Mouse (Mus musculus): ENCODE measurements around the gene Tbxas1. TPM values are rescaled to one million over a fixed set of nuclear protein-coding genes. Genes with fewer than 3 reads are reported as not detected.

The Tbxas1 gene
- polyA plus RNA-seq, 1 experiment from 2014 or later, result 1.7 TPM

- Histone ChIP-seq H3K4me3 (ENCODE audit: low read depth, low read length) (no peak overlapping the region), H3K4me2 (no peak overlapping the region), H3K36me3 (ENCODE audit: control insufficient read depth, insufficient read depth, low read length) (no peaks in the 10 kb centered on the region), H3K27ac (ENCODE audit: low read depth, low read length) (no peak overlapping the region), H3K27me3 (ENCODE audit: control insufficient read depth, insufficient read depth, low read length) (no peaks in the 10 kb centered on the region), H3K9me3 (replicated peaks; ENCODE audit: control insufficient read depth, low read length) (no peaks in the 10 kb centered on the region), H3K9ac (ENCODE audit: low read depth, low read length) (no peak overlapping the region), H3K4me1 (ENCODE audit: control insufficient read depth, insufficient read depth, low read length) (peaks cover 5% of the 10 kb centered on the region)
- 53% methylated on average over 2 of the region's 2 CpGs for WGBS (ENCODE audit: insufficient replicate concordance)
- ATAC-seq (replicated peaks; ENCODE audit: insufficient number of reproducible peaks, low FRiP score, low TSS enrichment), result no peak
Observed at GRCm38 (mm10) chr6:38892017-38892416, 16.8 kb downstream of the Tbxas1 start.

- H3K4me2 ChIP-seq, result no peak overlapping the region
- no peak overlapping the region for H3K27ac ChIP-seq (ENCODE audit: low read depth, low read length)
- WGBS (ENCODE audit: insufficient replicate concordance), result 74% methylated on average over 3 of the region's 3 CpGs
- ATAC-seq (replicated peaks; ENCODE audit: insufficient number of reproducible peaks, low FRiP score, low TSS enrichment), result no peak
- H3K4me1 ChIP-seq (ENCODE audit: control insufficient read depth, insufficient read depth, low read length), result peaks cover 6% of the 10 kb centered on the region
- no peaks in the 10 kb centered on the region for H3K36me3 ChIP-seq (ENCODE audit: control insufficient read depth, insufficient read depth, low read length)
- H3K9me3 ChIP-seq (replicated peaks; ENCODE audit: control insufficient read depth, low read length), result no peaks in the 10 kb centered on the region
- no peak overlapping the region for H3K4me3 ChIP-seq (ENCODE audit: low read depth, low read length)
- H3K9ac ChIP-seq (ENCODE audit: low read depth, low read length), result no peak overlapping the region
- H3K27me3 ChIP-seq (ENCODE audit: control insufficient read depth, insufficient read depth, low read length), result no peaks in the 10 kb centered on the region
Observed at GRCm38 (mm10) chr6:38893615-38894014, 18.4 kb downstream of the Tbxas1 start.

GRCm38 (mm10) chr6:38900073-38900472, 24.9 kb downstream of the Tbxas1 start:
- no peak overlapping the region for H3K4me3 ChIP-seq (ENCODE audit: low read depth, low read length)
- no peaks in the 10 kb centered on the region for H3K36me3 ChIP-seq (ENCODE audit: control insufficient read depth, insufficient read depth, low read length)
- H3K4me2 ChIP-seq, result peak overlapping the region; percentile 31; the same call in 1 of the 2 replicates
- H3K27ac ChIP-seq (ENCODE audit: low read depth, low read length), result peak overlapping the region; percentile 68
- peak overlapping the region; percentile 18; the same call in 1 of the 2 replicates for H3K9ac ChIP-seq (ENCODE audit: low read depth, low read length)
- ATAC-seq (replicated peaks; ENCODE audit: insufficient number of reproducible peaks, low FRiP score, low TSS enrichment), result peak; percentile 69
- no peaks in the 10 kb centered on the region for H3K9me3 ChIP-seq (replicated peaks; ENCODE audit: control insufficient read depth, low read length)
- WGBS (ENCODE audit: insufficient replicate concordance), result 72% methylated on average over 4 of the region's 4 CpGs
- no peaks in the 10 kb centered on the region for H3K27me3 ChIP-seq (ENCODE audit: control insufficient read depth, insufficient read depth, low read length)
- peaks cover 10% of the 10 kb centered on the region for H3K4me1 ChIP-seq (ENCODE audit: control insufficient read depth, insufficient read depth, low read length)

- H3K36me3 ChIP-seq (ENCODE audit: control insufficient read depth, insufficient read depth, low read length), result no peaks in the 10 kb centered on the region
- H3K4me1 ChIP-seq (ENCODE audit: control insufficient read depth, insufficient read depth, low read length), result peaks cover 10% of the 10 kb centered on the region
- peak overlapping the region; percentile 31 for H3K4me2 ChIP-seq
- H3K27ac ChIP-seq (ENCODE audit: low read depth, low read length), result peak overlapping the region; percentile 70
- H3K27me3 ChIP-seq (ENCODE audit: control insufficient read depth, insufficient read depth, low read length), result no peaks in the 10 kb centered on the region
- 80% methylated on average over 4 of the region's 4 CpGs for WGBS (ENCODE audit: insufficient replicate concordance)
- peak overlapping the region; percentile 30; the same call in 1 of the 2 replicates for H3K9ac ChIP-seq (ENCODE audit: low read depth, low read length)
- ATAC-seq (replicated peaks; ENCODE audit: insufficient number of reproducible peaks, low FRiP score, low TSS enrichment), result peak; percentile 62; the same call in 1 of the 2 replicates
- H3K4me3 ChIP-seq (ENCODE audit: low read depth, low read length), result no peak overlapping the region
- no peaks in the 10 kb centered on the region for H3K9me3 ChIP-seq (replicated peaks; ENCODE audit: control insufficient read depth, low read length)
Observed at GRCm38 (mm10) chr6:38900479-38901126, 25.4 kb downstream of the Tbxas1 start.

GRCm38 (mm10) chr6:38901152-38901551, 25.9 kb downstream of the Tbxas1 start:
- H3K36me3 ChIP-seq (ENCODE audit: control insufficient read depth, insufficient read depth, low read length), result no peaks in the 10 kb centered on the region

GRCm38 (mm10) chr6:38901636-38902035, 26.4 kb downstream of the Tbxas1 start:
- no peak for ATAC-seq (replicated peaks; ENCODE audit: insufficient number of reproducible peaks, low FRiP score, low TSS enrichment)
- Histone ChIP-seq H3K36me3 (ENCODE audit: control insufficient read depth, insufficient read depth, low read length) (no peaks in the 10 kb centered on the region), H3K9ac (ENCODE audit: low read depth, low read length) (no peak overlapping the region), H3K9me3 (replicated peaks; ENCODE audit: control insufficient read depth, low read length) (no peaks in the 10 kb centered on the region), H3K4me3 (ENCODE audit: low read depth, low read length) (no peak overlapping the region), H3K4me2 (no peak overlapping the region), H3K4me1 (ENCODE audit: control insufficient read depth, insufficient read depth, low read length) (peaks cover 9% of the 10 kb centered on the region), H3K27ac (ENCODE audit: low read depth, low read length) (peak overlapping the region; percentile 70), H3K27me3 (ENCODE audit: control insufficient read depth, insufficient read depth, low read length) (no peaks in the 10 kb centered on the region)
- 50% methylated on average over 3 of the region's 3 CpGs for WGBS (ENCODE audit: insufficient replicate concordance)

More at GRCm38 (mm10) chr6:38901152-38901551, 25.9 kb downstream of the Tbxas1 start:
- no peak for ATAC-seq (replicated peaks; ENCODE audit: insufficient number of reproducible peaks, low FRiP score, low TSS enrichment)
- peaks cover 10% of the 10 kb centered on the region for H3K4me1 ChIP-seq (ENCODE audit: control insufficient read depth, insufficient read depth, low read length)
- H3K4me2 ChIP-seq, result peak overlapping the region; percentile 20
- 74% methylated on average over 4 of the region's 4 CpGs for WGBS (ENCODE audit: insufficient replicate concordance)
- H3K9ac ChIP-seq (ENCODE audit: low read depth, low read length), result peak overlapping the region; percentile 30; the same call in 1 of the 2 replicates
- H3K27ac ChIP-seq (ENCODE audit: low read depth, low read length), result peak overlapping the region; percentile 70
- H3K4me3 ChIP-seq (ENCODE audit: low read depth, low read length), result no peak overlapping the region
- H3K27me3 ChIP-seq (ENCODE audit: control insufficient read depth, insufficient read depth, low read length), result no peaks in the 10 kb centered on the region
- no peaks in the 10 kb centered on the region for H3K9me3 ChIP-seq (replicated peaks; ENCODE audit: control insufficient read depth, low read length)

GRCm38 (mm10) chr6:38902820-38903439, 27.7 kb downstream of the Tbxas1 start:
- no peak overlapping the region for H3K4me3 ChIP-seq (ENCODE audit: low read depth, low read length)
- peaks cover 4% of the 10 kb centered on the region; the same call in 1 of the 2 replicates for H3K4me1 ChIP-seq (ENCODE audit: control insufficient read depth, insufficient read depth, low read length)
- no peaks in the 10 kb centered on the region for H3K36me3 ChIP-seq (ENCODE audit: control insufficient read depth, insufficient read depth, low read length)
- no peaks in the 10 kb centered on the region for H3K27me3 ChIP-seq (ENCODE audit: control insufficient read depth, insufficient read depth, low read length)
- no peak overlapping the region for H3K9ac ChIP-seq (ENCODE audit: low read depth, low read length)
- ATAC-seq (replicated peaks; ENCODE audit: insufficient number of reproducible peaks, low FRiP score, low TSS enrichment), result no peak
- WGBS (ENCODE audit: insufficient replicate concordance), result 84% methylated on average over 10 of the region's 10 CpGs
- H3K27ac ChIP-seq (ENCODE audit: low read depth, low read length), result no peak overlapping the region
- no peak overlapping the region for H3K4me2 ChIP-seq
- H3K9me3 ChIP-seq (replicated peaks; ENCODE audit: control insufficient read depth, low read length), result no peaks in the 10 kb centered on the region

- no peak for ATAC-seq (replicated peaks; ENCODE audit: insufficient number of reproducible peaks, low FRiP score, low TSS enrichment)
- H3K27me3 ChIP-seq (ENCODE audit: control insufficient read depth, insufficient read depth, low read length), result no peaks in the 10 kb centered on the region
- WGBS (ENCODE audit: insufficient replicate concordance), result 74% methylated on average over 6 of the region's 6 CpGs
- H3K27ac ChIP-seq (ENCODE audit: low read depth, low read length), result no peak overlapping the region
- peaks cover 10% of the 10 kb centered on the region for H3K4me1 ChIP-seq (ENCODE audit: control insufficient read depth, insufficient read depth, low read length)
- H3K4me3 ChIP-seq (ENCODE audit: low read depth, low read length), result no peak overlapping the region
- H3K9me3 ChIP-seq (replicated peaks; ENCODE audit: control insufficient read depth, low read length), result no peaks in the 10 kb centered on the region
- H3K36me3 ChIP-seq (ENCODE audit: control insufficient read depth, insufficient read depth, low read length), result no peaks in the 10 kb centered on the region
- H3K9ac ChIP-seq (ENCODE audit: low read depth, low read length), result no peak overlapping the region
- no peak overlapping the region for H3K4me2 ChIP-seq
Observed at GRCm38 (mm10) chr6:38906005-38906404, 30.8 kb downstream of the Tbxas1 start.

All from heart, embryonic 11.5 days (tissue).